Mouse (Mus musculus): ENCODE data around the gene Figla. TPM values are rescaled to one million over a fixed set of nuclear protein-coding genes. Genes with fewer than 3 reads are reported as not detected.
"Not testable (repeated sequence)": the region's sequence is repeated elsewhere in the genome, so short reads cannot be mapped to it uniquely, and the experiment has no call there.

Gene Figla
- polyA plus RNA-seq, 1 experiment = not detected

DNA sequence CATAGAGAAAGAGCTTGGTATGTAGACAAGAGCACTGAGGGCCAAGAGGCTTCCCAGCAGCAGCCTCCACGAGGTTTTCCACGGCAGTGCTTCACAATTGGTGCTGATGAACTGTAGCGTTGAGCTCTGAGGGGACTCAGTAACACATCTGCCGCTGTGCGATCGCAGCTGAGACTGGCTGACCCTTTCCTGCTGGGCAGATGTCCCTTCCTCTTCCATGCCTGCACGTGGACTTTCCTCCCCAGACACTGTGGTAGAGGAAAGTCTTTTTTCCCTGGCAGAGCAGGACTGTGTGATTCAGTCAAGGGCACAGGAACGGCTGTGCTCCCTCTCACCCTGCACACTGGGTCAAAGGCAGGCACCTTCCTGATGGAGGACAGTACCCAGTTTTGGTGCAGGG lies 31.6 kb upstream of the Figla start:
- no peaks in the 10 kb centered on the region for H3K4me1 ChIP-seq (ENCODE audit: control insufficient read depth, insufficient read depth, low read length)
- 77% methylated on average over 8 of the region's 8 CpGs for WGBS
- TF ChIP-seq POLR2A (IDR thresholded peaks at IDR 0.05; ENCODE audit: borderline replicate concordance, control insufficient read depth, low read depth, low read length) (no peak), CTCF (IDR thresholded peaks at IDR 0.05; ENCODE audit: control insufficient read depth, insufficient read depth, low read length) (no peak)
- H3K27ac ChIP-seq (ENCODE audit: control insufficient read depth, insufficient read depth, low read depth, low read length, poor library complexity) = no peak overlapping the region
- H3K4me3 ChIP-seq (replicated peaks; ENCODE audit: control insufficient read depth, low read depth, low read length) = no peak overlapping the region

DNA sequence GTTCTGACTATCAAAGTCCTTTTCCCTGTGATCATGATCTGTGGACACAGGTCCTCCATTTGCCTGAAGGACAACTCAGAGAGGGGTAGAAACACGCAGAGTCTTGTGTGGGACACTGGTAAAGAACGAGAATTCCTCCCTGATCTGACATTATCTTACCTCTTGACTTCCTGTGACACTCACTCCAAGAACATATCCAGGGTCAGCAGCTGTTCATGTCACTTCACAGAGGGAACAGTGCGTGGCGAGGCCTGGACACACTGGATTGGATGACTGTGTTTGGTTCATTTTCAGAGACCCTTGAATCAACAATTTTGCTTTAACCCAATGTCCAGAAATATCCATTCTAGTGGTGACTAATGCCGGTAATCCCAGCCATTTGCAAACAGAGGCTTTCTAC lies 26.4 kb upstream of the Figla start:
- not testable (repeated sequence) for H3K4me3 ChIP-seq (replicated peaks; ENCODE audit: control insufficient read depth, low read depth, low read length); H3K27ac ChIP-seq (ENCODE audit: control insufficient read depth, insufficient read depth, low read depth, low read length, poor library complexity); H3K4me1 ChIP-seq (ENCODE audit: control insufficient read depth, insufficient read depth, low read length)
- WGBS = 71% methylated on average over 5 of the region's 5 CpGs

DNA sequence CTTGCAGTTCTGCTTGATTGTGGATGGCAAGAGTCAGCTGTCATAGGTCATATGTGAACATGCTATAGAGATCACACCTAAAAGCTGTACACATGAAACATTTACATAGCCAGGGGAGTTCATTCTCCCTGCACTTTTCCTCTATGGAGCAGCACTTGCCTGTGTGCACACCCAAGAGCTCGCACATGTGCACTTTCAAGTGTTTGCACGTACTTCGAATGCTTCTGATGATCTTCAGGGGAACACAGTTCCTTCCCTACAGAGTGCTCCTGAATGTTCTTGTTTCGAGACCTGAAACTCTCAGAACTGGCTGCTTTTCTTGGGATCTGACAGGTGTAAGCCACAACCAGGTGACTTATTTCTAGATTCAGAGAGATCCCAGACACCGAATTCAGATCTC lies 25.2 kb upstream of the Figla start:
- 78% methylated on average over 5 of the region's 5 CpGs for WGBS
- not testable (repeated sequence) for H3K4me3 ChIP-seq (replicated peaks; ENCODE audit: control insufficient read depth, low read depth, low read length); H3K4me1 ChIP-seq (ENCODE audit: control insufficient read depth, insufficient read depth, low read length); H3K27ac ChIP-seq (ENCODE audit: control insufficient read depth, insufficient read depth, low read depth, low read length, poor library complexity)

DNA sequence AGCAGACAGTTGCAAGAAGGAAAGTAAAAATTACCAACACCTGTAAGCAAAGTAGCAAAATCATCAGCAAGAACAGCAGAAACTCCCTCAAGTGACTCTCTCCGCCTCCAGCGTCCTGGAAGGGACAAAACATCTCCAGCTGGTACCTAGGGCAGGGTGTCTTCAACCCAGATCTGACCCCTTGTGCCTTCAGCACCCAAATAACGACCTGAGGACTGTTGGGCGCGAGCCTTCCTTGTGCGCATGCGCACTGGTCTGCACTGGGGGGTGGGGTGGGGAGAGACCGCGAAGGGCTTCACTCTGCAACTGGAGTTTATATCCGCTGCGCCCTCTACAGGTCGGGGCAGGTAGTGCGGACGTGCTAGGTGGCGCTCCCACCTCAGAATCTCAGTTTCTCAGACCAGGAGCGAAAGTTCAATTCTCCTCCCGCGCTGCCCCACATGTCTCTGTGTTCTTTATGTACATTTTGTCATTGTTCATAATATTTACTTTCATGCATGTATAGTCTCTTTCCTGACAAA lies 12.5 kb upstream of the Figla start:
- Histone ChIP-seq H3K27ac (ENCODE audit: control insufficient read depth, insufficient read depth, low read depth, low read length, poor library complexity) (no peak overlapping the region), H3K4me3 (replicated peaks; ENCODE audit: control insufficient read depth, low read depth, low read length) (no peak overlapping the region), H3K4me1 (ENCODE audit: control insufficient read depth, insufficient read depth, low read length) (no peaks in the 10 kb centered on the region)
- WGBS = 81% methylated on average over 18 of the region's 18 CpGs
- TF ChIP-seq CTCF (IDR thresholded peaks at IDR 0.05; ENCODE audit: control insufficient read depth, insufficient read depth, low read length) (peak; percentile 68), POLR2A (IDR thresholded peaks at IDR 0.05; ENCODE audit: borderline replicate concordance, control insufficient read depth, low read depth, low read length) (no peak)

DNA sequence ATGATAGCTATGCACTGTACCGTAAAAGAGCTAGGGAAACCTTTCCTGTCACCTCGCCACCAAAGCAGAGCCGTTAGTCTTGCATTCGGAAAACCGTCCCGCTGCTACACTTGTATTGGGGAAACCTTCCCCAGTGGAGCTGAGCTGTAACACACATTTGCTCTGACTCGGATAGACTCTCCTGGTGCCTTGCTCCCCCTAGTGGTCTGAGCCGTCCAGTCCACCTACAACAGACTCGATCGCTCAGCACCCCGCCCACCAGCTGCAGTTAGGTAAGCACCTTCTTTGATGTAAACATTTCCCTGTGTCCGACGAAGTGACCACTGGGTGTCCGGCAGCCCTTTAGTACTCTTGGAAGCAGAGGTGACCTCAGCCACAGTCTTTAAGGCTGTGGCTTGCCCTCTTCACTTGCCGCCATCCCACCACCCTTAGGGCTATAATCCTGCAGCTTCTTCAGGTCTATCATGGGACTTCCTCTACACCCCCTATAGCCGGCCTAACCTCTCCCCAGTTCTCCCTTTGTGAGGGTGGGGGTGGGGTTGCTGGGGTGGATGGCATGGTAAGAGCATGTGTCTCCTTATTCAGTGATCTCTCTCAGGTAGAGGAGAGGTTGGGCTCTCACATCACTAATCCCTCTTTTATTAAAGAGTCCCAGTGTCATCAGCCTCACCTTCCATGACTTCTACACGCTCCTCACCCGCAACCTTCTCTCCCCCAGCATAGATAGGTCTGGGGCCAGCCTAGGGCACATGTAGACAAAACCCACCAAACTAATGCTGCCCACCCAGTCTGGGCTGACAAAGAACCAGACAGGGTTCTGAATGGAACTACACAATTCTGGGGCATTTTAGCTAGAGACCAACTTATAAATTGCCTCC lies 11.5 kb upstream of the Figla start:
- no peak overlapping the region for H3K4me3 ChIP-seq (replicated peaks; ENCODE audit: control insufficient read depth, low read depth, low read length)
- TF ChIP-seq CTCF (IDR thresholded peaks at IDR 0.05; ENCODE audit: control insufficient read depth, insufficient read depth, low read length) (peak; percentile 99), POLR2A (IDR thresholded peaks at IDR 0.05; ENCODE audit: borderline replicate concordance, control insufficient read depth, low read depth, low read length) (no peak)
- no peak overlapping the region for H3K27ac ChIP-seq (ENCODE audit: control insufficient read depth, insufficient read depth, low read depth, low read length, poor library complexity)
- 13% methylated on average over 18 of the region's 18 CpGs for WGBS
- no peaks in the 10 kb centered on the region for H3K4me1 ChIP-seq (ENCODE audit: control insufficient read depth, insufficient read depth, low read length)

DNA sequence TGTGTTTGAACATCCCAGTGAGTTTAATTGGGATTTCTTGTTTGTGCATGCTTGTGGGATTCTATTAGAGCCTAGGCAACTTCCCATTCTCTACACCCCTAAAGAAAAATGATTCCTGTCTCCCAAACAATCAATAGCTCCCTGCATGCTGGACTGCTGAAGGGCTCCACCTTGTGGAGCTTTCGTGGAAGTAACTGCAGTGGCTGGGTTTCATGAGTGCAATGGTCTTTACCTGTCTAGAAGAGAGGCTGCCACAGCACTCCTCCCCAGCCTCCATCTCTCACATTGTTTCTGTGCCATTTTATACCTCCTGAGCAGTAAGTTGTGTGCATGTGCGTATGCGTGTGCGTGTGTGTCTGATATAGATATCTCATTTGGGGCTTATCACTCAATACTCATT lies 6.0 kb upstream of the Figla start:
- no peak overlapping the region for H3K4me3 ChIP-seq (replicated peaks; ENCODE audit: control insufficient read depth, low read depth, low read length)
- no peaks in the 10 kb centered on the region for H3K4me1 ChIP-seq (ENCODE audit: control insufficient read depth, insufficient read depth, low read length)
- TF ChIP-seq CTCF (IDR thresholded peaks at IDR 0.05; ENCODE audit: control insufficient read depth, insufficient read depth, low read length) (peak; percentile 58), POLR2A (IDR thresholded peaks at IDR 0.05; ENCODE audit: borderline replicate concordance, control insufficient read depth, low read depth, low read length) (no peak)
- 48% methylated on average over 4 of the region's 4 CpGs for WGBS
- no peak overlapping the region for H3K27ac ChIP-seq (ENCODE audit: control insufficient read depth, insufficient read depth, low read depth, low read length, poor library complexity)

DNA sequence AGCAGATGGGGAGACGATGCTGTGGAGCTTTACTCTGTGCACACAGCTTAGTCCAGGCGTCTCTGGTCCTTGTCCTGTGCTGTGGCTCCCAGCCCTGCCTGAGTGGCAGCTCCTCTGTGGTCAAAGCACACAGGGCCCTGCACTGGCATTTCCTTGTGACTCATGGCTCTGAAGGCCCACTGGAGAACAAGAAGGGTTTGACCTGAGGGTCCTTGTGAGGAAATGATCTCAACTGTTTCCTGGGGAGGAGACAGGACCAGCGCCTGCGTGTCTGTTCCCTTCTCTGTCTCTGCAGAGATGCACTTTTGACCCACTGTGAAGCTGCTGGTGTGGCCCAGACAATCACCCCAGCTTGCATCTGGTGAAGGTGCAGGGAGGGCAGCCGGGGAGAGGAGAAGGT lies 1.2 kb upstream of the Figla start:
- not testable (repeated sequence) for H3K4me1 ChIP-seq (ENCODE audit: control insufficient read depth, insufficient read depth, low read length); H3K4me3 ChIP-seq (replicated peaks; ENCODE audit: control insufficient read depth, low read depth, low read length); H3K27ac ChIP-seq (ENCODE audit: control insufficient read depth, insufficient read depth, low read depth, low read length, poor library complexity)
- WGBS = 52% methylated on average over 5 of the region's 5 CpGs

DNA sequence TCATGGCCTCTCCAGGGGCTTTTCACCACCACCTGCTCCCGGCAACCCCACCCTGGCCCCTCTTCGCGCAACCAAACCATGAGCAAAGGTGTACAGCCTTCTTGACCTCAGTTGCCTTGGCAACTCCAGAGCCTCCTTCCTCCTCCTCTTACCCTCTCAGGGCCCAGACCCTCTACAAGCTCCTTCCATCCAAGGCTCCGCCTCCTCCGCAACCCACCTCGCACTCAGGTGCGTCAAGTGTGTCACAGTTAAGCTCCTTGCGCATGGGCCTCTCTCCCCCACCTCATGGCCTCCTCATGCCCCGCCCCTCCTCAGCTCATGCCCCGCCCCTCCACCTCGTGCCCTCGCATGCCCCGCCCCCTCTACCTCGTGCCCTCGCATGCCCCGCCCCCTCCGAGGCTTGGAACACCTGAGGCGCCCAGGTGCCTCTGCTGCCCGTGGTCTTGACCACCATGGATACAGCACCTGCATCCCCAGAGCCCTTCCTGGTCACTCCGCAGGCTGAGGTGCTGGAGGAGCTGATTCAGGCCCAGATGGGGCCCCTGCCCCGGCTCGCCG lies 901 bp downstream of the Figla start:
- 83% methylated on average over 23 of the region's 23 CpGs for WGBS
- no peaks in the 10 kb centered on the region; the same call in 1 of the 2 replicates for H3K4me1 ChIP-seq (ENCODE audit: control insufficient read depth, insufficient read depth, low read length)
- TF ChIP-seq CTCF (IDR thresholded peaks at IDR 0.05; ENCODE audit: control insufficient read depth, insufficient read depth, low read length) = no peak
- TF ChIP-seq POLR2A (IDR thresholded peaks at IDR 0.05; ENCODE audit: borderline replicate concordance, control insufficient read depth, low read depth, low read length) = no peak
- H3K4me3 ChIP-seq (replicated peaks; ENCODE audit: control insufficient read depth, low read depth, low read length) = no peak overlapping the region
- H3K27ac ChIP-seq (ENCODE audit: control insufficient read depth, insufficient read depth, low read depth, low read length, poor library complexity) = no peak overlapping the region
